Mouse (Mus musculus) myocyte (in vitro differentiated cells): Measurements from ENCODE around the gene Gm9918.
A peak's percentile ranks its signal among the peaks of the same experiment; 100 is the strongest.

Experiments used
- E2F4 ChIP-seq: IDR thresholded peaks from one replicate; pipeline ENCODE4 v1.6.1; 2011; ENCODE audit warnings: mild to moderate bottlenecking, control low read depth, moderate library complexity; ENCODE audit not compliant: insufficient read depth
- MYOD1 ChIP-seq, 3 experiments: IDR thresholded peaks; one replicate each; pipeline ENCODE4 v1.6.1; 2011; ENCODE audit warnings: control low read depth in 2 of 3, low read depth in 2 of 3, mild to moderate bottlenecking in 2 of 3, moderate library complexity in 1 of 3; ENCODE audit not compliant: insufficient read length in 2 of 3, control insufficient read depth in 1 of 3
- MYOG ChIP-seq, 3 experiments: IDR thresholded peaks; one replicate each; pipeline ENCODE4 v1.6.1; 2011; ENCODE audit warnings: control low read depth in 2 of 3, low read depth in 2 of 3, mild to moderate bottlenecking in 2 of 3; ENCODE audit not compliant: insufficient read length in 2 of 3, control insufficient read depth in 1 of 3, insufficient read depth in 1 of 3
- POLR2A ChIP-seq: IDR thresholded peaks from one replicate; pipeline ENCODE4 v1.6.1; 2011; ENCODE audit warnings: low read depth, mild to moderate bottlenecking, control low read depth, moderate library complexity; ENCODE audit not compliant: insufficient read length
- USF1 ChIP-seq: IDR thresholded peaks from one replicate; pipeline ENCODE4 v1.6.1; 2011; ENCODE audit warnings: low read depth, mild to moderate bottlenecking, control low read depth, moderate library complexity

GRCm38 (mm10) chr15:102296368-102297006 lies 26.1 kb downstream of the Gm9918 start:
- no peak for TF ChIP-seq POLR2A
- TF ChIP-seq MYOG (IDR thresholded peaks at IDR 0.05; ENCODE audit: control insufficient read depth in 1 of 3, insufficient read depth in 1 of 3, insufficient read length in 2 of 3, low read depth in 2 of 3) = no peak
- no peak for TF ChIP-seq USF1
- TF ChIP-seq MYOD1 (IDR thresholded peaks at IDR 0.05; ENCODE audit: control insufficient read depth in 1 of 3, insufficient read length in 2 of 3, low read depth in 2 of 3) = peak in 1 of 3 experiments; percentile 0
- TF ChIP-seq E2F4 = no peak
